Mouse (Mus musculus) megakaryocyte, embryonic 14.5 days (primary cell): ENCODE data around the gene Aldh2.
"Not testable (repeated sequence)": the region's sequence is repeated elsewhere in the genome, so short reads cannot be mapped to it uniquely, and the experiment has no call there.

Experiments used
- FLI1 ChIP-seq: IDR thresholded peaks from 2 replicates; pipeline ENCODE4 v1.6.1; 2012; ENCODE audit warnings: low read length, inconsistent platforms, mixed read lengths
- GATA1 ChIP-seq: IDR thresholded peaks from 3 replicates; pipeline ENCODE4 v1.6.1; 2012; ENCODE audit warnings: mixed read lengths, low read length, inconsistent platforms, borderline replicate concordance

GRCm38 (mm10) chr5:121519758-121520157, 73.9 kb downstream of the Aldh2 start:
- TF ChIP-seq GATA1, FLI1: not testable (repeated sequence)
